Mouse (Mus musculus) left cerebral cortex, postnatal 4 days (tissue): Measurements from ENCODE around the gene Sptbn1. TPM values are rescaled to one million over a fixed set of nuclear protein-coding genes. Genes with fewer than 3 reads are reported as not detected.
A peak's percentile ranks its signal among the peaks of the same experiment; 100 is the strongest.

Experiments used
- DNase-seq: peaks from one replicate; pipeline ENCODE4 v3.0.0-alpha.2; 2022
- intact Hi-C: fragments of 180-260 bp; cut with DNase I; formaldehyde crosslinking; loops from one replicate; pipeline ENCODE4 v1.15.1; 2025
- total RNA-seq, 2 experiments: library from RNA; stranded (reverse); gene quantifications; 2 replicates each; pipeline ENCODE4 v1.2.3; 2021

Gene Sptbn1
- total RNA-seq, 2 experiments from 2014 or later = 589 to 608 TPM

GRCm38 (mm10) chr11:30143090-30143489, 124.9 kb downstream of the Sptbn1 start:
- intact Hi-C loops = no loop called here
- DNase-seq = no peak

GRCm38 (mm10) chr11:30139165-30139826, 128.7 kb downstream of the Sptbn1 start:
- intact Hi-C loops = loop anchor here (10.0 kb wide), 1 partner anchor 676 kb away; no protein-coding TSS in a partner anchor
- no peak for DNase-seq

DNA sequence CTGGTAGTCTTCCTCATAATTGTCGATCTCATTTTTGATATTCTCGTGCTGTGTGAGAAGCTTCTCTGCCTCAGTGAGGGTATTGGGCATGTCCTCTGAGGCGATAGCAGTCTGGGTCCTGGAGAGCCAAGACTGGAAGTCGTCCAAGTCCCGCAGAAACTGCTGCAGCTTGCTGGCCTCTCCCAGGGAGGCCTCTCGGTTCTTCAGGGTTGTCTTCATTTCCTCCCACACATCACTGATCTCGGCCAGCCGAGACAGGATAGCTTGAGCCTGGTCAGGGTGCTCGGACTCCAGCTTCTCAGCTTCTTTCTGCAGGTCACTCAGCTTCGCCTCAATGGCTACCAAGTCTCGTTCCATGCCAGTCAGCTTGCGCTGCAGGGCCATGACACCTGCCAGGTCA, 130.9 kb downstream of the Sptbn1 start:
- DNase-seq = no peak
- intact Hi-C loops = loop anchor here (10.0 kb wide), 1 partner anchor 678 kb away; no protein-coding TSS in a partner anchor

GRCm38 (mm10) chr11:30134058-30134457, 133.9 kb downstream of the Sptbn1 start:
- no peak for DNase-seq
- intact Hi-C loops = loop anchor here (10.0 kb wide), 1 partner anchor 681 kb away; no protein-coding TSS in a partner anchor

- no peak for DNase-seq
- intact Hi-C loops = loop anchor here (10.0 kb wide), 1 partner anchor 682 kb away; no protein-coding TSS in a partner anchor
These were observed 135.4 kb downstream of the Sptbn1 start for GRCm38 (mm10) chr11:30132581-30132980.

DNA sequence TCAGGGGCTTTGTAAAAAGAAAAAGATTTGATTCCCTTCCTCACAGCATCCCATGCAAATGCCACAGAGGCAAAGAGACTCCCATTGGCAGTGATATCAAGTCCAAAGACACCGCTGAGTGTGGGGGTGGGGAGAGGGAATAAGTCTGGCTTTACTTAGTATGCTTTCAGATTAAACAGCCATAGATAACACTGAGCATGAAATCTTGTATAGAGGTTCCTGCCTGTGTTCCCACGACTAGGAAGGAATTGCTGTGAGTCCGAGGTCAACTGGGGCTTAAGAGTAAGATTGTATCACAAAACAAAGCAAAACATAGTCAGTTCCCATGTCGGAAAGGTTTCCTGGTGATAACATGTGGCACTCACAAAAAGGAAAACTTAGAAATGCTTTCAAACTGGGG, 136.3 kb downstream of the Sptbn1 start:
- intact Hi-C loops = loop anchor here (10.0 kb wide), 1 partner anchor 683 kb away; no protein-coding TSS in a partner anchor
- no peak for DNase-seq

- DNase-seq = no peak
- intact Hi-C loops = loop anchor here (10.0 kb wide), 1 partner anchor 815 kb away; no protein-coding TSS in a partner anchor
These were observed 138.6 kb downstream of the Sptbn1 start for GRCm38 (mm10) chr11:30129339-30129738.

DNA sequence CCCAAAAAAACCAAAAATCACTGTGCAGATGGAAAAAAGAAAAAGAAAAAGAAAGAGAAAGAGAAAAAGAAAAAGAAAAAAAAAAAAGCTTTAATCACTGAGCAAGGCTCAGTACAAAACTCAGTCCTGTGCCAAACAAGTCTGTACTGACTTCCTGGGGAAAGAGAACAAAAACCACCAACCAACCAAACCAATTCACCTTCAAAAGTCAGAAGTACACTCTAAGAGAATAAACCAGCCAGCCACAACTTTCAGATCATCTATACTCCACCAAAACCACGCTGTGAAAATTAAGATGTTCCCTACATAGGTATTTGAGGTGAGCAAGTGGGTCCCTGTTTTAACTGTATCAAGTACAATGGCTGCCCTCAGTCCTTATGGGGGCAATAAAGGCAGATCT, 141.1 kb downstream of the Sptbn1 start:
- intact Hi-C loops = loop anchor here (10.0 kb wide), 1 partner anchor 818 kb away; no protein-coding TSS in a partner anchor
- DNase-seq = no peak

DNA sequence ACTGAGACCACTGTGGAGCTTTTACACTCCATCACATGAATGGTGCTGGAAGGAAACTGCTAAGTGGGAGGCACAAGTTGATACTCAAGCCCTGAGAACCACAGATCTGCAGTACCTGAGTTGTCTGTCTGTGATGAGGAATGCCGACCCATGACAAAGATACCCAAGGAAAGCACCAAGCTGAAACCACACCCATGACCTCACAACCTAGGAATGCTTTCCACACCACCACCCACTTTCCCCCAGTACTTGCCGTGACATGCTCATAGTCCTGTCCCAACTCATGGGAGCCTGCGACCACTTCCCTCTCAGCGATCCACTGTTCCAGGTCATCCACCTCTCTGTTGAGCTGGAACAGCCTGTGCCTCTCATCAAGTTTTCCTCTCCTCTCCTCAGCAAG, 149.9 kb downstream of the Sptbn1 start:
- intact Hi-C loops = no loop called here
- DNase-seq = no peak

- intact Hi-C loops = no loop called here
- no peak for DNase-seq
These were observed 154.3 kb downstream of the Sptbn1 start for GRCm38 (mm10) chr11:30113631-30114030.

DNA sequence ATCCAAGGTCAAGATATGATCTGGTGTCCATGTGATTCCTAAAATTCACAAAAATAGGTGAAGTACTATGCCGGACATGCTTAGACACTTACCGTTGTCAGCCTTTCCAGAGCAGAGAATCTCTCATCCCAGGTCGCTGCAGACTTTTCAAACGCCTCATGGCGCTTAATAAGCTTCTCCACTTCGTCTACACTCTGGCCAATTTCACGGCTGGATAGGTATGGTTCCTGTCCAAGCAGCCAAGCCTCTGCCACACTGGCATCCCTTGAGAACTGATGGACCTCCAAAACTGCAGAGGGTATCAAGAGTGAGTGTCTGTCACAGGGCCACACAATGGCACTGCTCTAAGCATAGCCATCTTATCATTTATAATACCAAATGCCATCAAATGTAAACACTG, 157.3 kb downstream of the Sptbn1 start:
- intact Hi-C loops = no loop called here
- DNase-seq = peak; percentile 15

GRCm38 (mm10) chr11:30104177-30104576, 163.8 kb downstream of the Sptbn1 start:
- DNase-seq = no peak
- intact Hi-C loops = loop anchor here (10.0 kb wide), 1 partner anchor 399 kb away; no protein-coding TSS in a partner anchor

GRCm38 (mm10) chr11:30102594-30102993, 165.4 kb downstream of the Sptbn1 start:
- no peak for DNase-seq
- intact Hi-C loops = loop anchor here (10.0 kb wide), 1 partner anchor 398 kb away; no protein-coding TSS in a partner anchor

GRCm38 (mm10) chr11:30101796-30102195, 166.2 kb downstream of the Sptbn1 start:
- intact Hi-C loops = loop anchor here (10.0 kb wide), 1 partner anchor 397 kb away; no protein-coding TSS in a partner anchor

GRCm38 (mm10) chr11:30101162-30101561, 166.8 kb downstream of the Sptbn1 start:
- intact Hi-C loops = loop anchor here (10.0 kb wide), 1 partner anchor 396 kb away; no protein-coding TSS in a partner anchor
- no peak for DNase-seq

More at GRCm38 (mm10) chr11:30101796-30102195, 166.2 kb downstream of the Sptbn1 start:
- no peak for DNase-seq

DNA sequence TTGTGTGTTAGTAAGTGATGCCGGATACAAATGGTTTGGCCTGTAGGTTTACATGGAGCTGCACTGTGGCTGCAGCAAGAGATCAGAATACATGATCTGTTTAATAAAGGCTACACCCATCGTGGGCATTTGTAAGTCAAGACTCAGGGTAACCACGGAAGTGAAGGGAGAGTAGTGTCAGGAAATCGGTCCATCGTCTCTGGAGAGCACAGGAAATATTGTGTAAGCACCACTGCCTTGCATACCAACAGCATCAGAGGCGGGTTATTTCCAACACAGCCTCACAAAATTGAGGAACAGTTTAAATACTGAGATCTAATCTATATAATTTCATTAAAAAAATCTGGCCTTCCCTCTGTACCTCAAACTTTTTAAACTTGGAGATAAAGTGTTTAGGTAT, 168.1 kb downstream of the Sptbn1 start:
- intact Hi-C loops = loop anchor here (10.0 kb wide), 1 partner anchor 395 kb away; no protein-coding TSS in a partner anchor
- DNase-seq = no peak

GRCm38 (mm10) chr11:30095212-30095773, 172.7 kb downstream of the Sptbn1 start:
- intact Hi-C loops = no loop called here

GRCm38 (mm10) chr11:30091892-30092291, 176.1 kb downstream of the Sptbn1 start:
- peak; percentile 8 for DNase-seq
- intact Hi-C loops = no loop called here

More at GRCm38 (mm10) chr11:30095212-30095773, 172.7 kb downstream of the Sptbn1 start:
- no peak for DNase-seq

DNA sequence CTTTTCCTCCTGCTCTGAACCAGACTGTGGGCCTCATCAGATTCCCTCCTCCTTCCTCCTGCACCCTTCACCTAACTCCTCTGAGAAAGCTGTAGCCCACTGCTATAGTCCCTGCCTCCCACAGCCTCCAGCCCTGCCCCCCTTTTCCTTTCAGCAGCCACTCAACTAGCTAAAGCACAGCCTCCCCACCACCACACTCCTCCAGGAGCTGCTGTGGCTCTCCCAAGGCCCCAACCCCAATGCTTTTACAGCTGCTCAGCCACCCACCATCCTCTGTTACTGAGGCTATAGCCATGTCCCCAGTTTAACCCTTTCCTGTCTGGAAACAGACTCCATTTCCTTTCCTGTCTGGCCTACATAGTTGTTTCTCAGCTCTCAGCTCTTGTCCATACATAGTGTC, 182.9 kb downstream of the Sptbn1 start:
- intact Hi-C loops = no loop called here
- no peak for DNase-seq

DNA sequence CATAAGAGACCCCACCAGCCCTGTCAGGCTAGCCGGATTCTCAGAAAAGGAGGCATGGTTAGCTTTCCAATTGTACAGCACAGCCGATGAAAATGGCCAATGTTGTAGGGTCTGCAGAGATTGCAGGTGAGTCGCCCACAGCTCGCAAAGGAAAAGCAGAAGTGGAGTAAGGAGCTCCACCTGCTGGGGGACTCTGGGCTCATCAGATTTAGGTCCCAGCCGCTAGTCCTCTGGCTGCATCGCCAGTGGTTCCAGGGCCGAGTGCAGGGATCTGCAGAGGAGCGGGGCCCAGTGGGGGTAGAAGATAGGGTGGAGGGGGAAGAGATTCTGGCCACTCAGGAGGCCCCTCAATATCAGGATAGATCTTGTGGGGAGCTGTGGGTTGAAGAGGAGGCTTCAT, 210.7 kb downstream of the Sptbn1 start:
- DNase-seq = no peak
- intact Hi-C loops = no loop called here
